Mouse (Mus musculus) heart, embryonic 13.5 days (tissue): ENCODE results near the gene Suco. TPM values are rescaled to one million over a fixed set of nuclear protein-coding genes. Genes with fewer than 3 reads are reported as not detected.
A peak's percentile ranks its signal among the peaks of the same experiment; 100 is the strongest.

ENCODE experiments used
- ATAC-seq: fragments of 200-750 bp; cut with Nextera tagmentation; 2 replicates; pipeline ENCODE4 v1.8.0; 2017; ENCODE audit warnings: moderate TSS enrichment; ENCODE audit not compliant: insufficient number of reproducible peaks, low FRiP score, low TSS enrichment; ENCODE audit errors: extremely low read depth
- H3K27ac ChIP-seq: fragments of 300-500 bp; sonication (generic); replicated peaks from 2 replicates; pipeline ENCODE4 v1.5.1; 2015; ENCODE audit warnings: moderate library complexity, mild to moderate bottlenecking, inconsistent platforms
- H3K27me3 ChIP-seq: fragments of 300-500 bp; sonication (generic); replicated peaks from 2 replicates; pipeline ENCODE4 v1.6.1; 2015; ENCODE audit warnings: mild to moderate bottlenecking, inconsistent platforms
- H3K36me3 ChIP-seq: fragments of 300-500 bp; sonication (generic); 2 replicates; pipeline ENCODE4 v1.6.1; 2015; ENCODE audit warnings: mild to moderate bottlenecking, inconsistent platforms
- H3K4me1 ChIP-seq: fragments of 300-500 bp; sonication (generic); 2 replicates; pipeline ENCODE4 v1.6.1; 2015; ENCODE audit warnings: inconsistent platforms
- H3K4me2 ChIP-seq: fragments of 300-500 bp; sonication (generic); 2 replicates; pipeline ENCODE4 v1.6.1; 2015; ENCODE audit warnings: inconsistent platforms, mild to moderate bottlenecking, moderate library complexity
- H3K4me3 ChIP-seq: fragments of 300-500 bp; sonication (generic); 2 replicates; pipeline ENCODE4 v1.5.1; 2015; ENCODE audit warnings: moderate library complexity, mild to moderate bottlenecking, inconsistent platforms
- H3K9ac ChIP-seq: fragments of 300-500 bp; sonication (generic); 2 replicates; pipeline ENCODE4 v1.6.1; 2015; ENCODE audit warnings: inconsistent platforms, mild to moderate bottlenecking, moderate library complexity
- H3K9me3 ChIP-seq: fragments of 300-500 bp; sonication (generic); 2 replicates; pipeline ENCODE4 v1.6.1; 2016; ENCODE audit warnings: inconsistent platforms
- WGBS: fragments of 180-500 bp; shearing (Covaris S2); methylation state at CpG from one replicate; pipeline ENCODE4 v1.1.7; 2015; ENCODE audit warnings: mixed read lengths; 5-methylcytosine and 5-hydroxymethylcytosine counted together
- polyA plus RNA-seq: library from polyadenylated mRNA; unstranded; fragments of >200 nt; fragmentation: Nextera tagmentation; extraction: Ambion mirVana; gene quantifications from 2 replicates; pipeline ENCODE4 v1.2.1, GENCODE M21; 2015

Suco gene
- polyA plus RNA-seq = 13.8 and 15.3 TPM in 2 replicates

GRCm38 (mm10) chr1:161876553-161877447 lies at the start of gene Suco:
Suco (minus strand) TSS chr1:161876682.
- no peaks in the 10 kb centered on the region for H3K27me3 ChIP-seq
- peak within 1 kb of the TSS; percentile 82 for H3K4me3 ChIP-seq
- H3K4me2 ChIP-seq = peak within 1 kb of the TSS; percentile 79
- H3K4me1 ChIP-seq = peaks cover 30% of the 10 kb centered on the region
- H3K9ac ChIP-seq = peak within 1 kb of the TSS; percentile 93
- H3K36me3 ChIP-seq = no peaks in the 10 kb centered on the region
- H3K9me3 ChIP-seq = no peaks in the 10 kb centered on the region
- WGBS = under 1% methylated on average over 74 of the region's 74 CpGs
- peak within 1 kb of the TSS; percentile 98 for H3K27ac ChIP-seq
- ATAC-seq = peak; percentile 98

- Histone ChIP-seq H3K36me3 (no peaks in the 10 kb centered on the region), H3K9me3 (no peaks in the 10 kb centered on the region), H3K4me3 (no peak overlapping the region), H3K27ac (no peak overlapping the region), H3K4me1 (0 out of 2 replicates have a peak, but pooled peaks cover 5% of the 10 kb centered on the region), H3K9ac (no peak overlapping the region), H3K27me3 (no peaks in the 10 kb centered on the region), H3K4me2 (no peak overlapping the region)
- ATAC-seq = no peak
- WGBS = 75% methylated on average over 13 of the region's 13 CpGs
Measured at GRCm38 (mm10) chr1:161925281-161925805, 48.9 kb upstream of the Suco start.

GRCm38 (mm10) chr1:161924321-161924720 lies 47.8 kb upstream of the Suco start:
- H3K36me3 ChIP-seq = no peaks in the 10 kb centered on the region
- no peak overlapping the region for H3K4me2 ChIP-seq
- H3K4me3 ChIP-seq = no peak overlapping the region
- no peaks in the 10 kb centered on the region for H3K27me3 ChIP-seq
- H3K27ac ChIP-seq = no peak overlapping the region
- no peak overlapping the region for H3K9ac ChIP-seq
- H3K4me1 ChIP-seq = 0 out of 2 replicates have a peak, but pooled peaks cover 5% of the 10 kb centered on the region
- H3K9me3 ChIP-seq = no peaks in the 10 kb centered on the region
- WGBS = 74% methylated on average over 3 of the region's 3 CpGs
- no peak for ATAC-seq

- Histone ChIP-seq H3K4me2 (no peak overlapping the region), H3K9me3 (no peaks in the 10 kb centered on the region), H3K9ac (no peak overlapping the region), H3K27ac (no peak overlapping the region), H3K4me3 (no peak overlapping the region), H3K4me1 (peaks cover 14% of the 10 kb centered on the region), H3K27me3 (no peaks in the 10 kb centered on the region), H3K36me3 (no peaks in the 10 kb centered on the region)
- no peak for ATAC-seq
- WGBS = 80% methylated on average over 6 of the region's 6 CpGs
Measured at GRCm38 (mm10) chr1:161921928-161922327, 45.4 kb upstream of the Suco start.

GRCm38 (mm10) chr1:161920475-161921454 lies 44.3 kb upstream of the Suco start:
- no peak overlapping the region for H3K9ac ChIP-seq
- H3K27ac ChIP-seq = no peak overlapping the region
- H3K4me3 ChIP-seq = no peak overlapping the region
- H3K4me1 ChIP-seq = peaks cover 17% of the 10 kb centered on the region
- 82% methylated on average over 9 of the region's 9 CpGs for WGBS
- H3K36me3 ChIP-seq = no peaks in the 10 kb centered on the region
- no peak for ATAC-seq
- no peaks in the 10 kb centered on the region for H3K9me3 ChIP-seq
- H3K4me2 ChIP-seq = no peak overlapping the region
- no peaks in the 10 kb centered on the region for H3K27me3 ChIP-seq

GRCm38 (mm10) chr1:161919594-161919993 lies 43.1 kb upstream of the Suco start:
- ATAC-seq = no peak
- Histone ChIP-seq H3K9me3 (no peaks in the 10 kb centered on the region), H3K36me3 (no peaks in the 10 kb centered on the region), H3K9ac (no peak overlapping the region), H3K27me3 (no peaks in the 10 kb centered on the region), H3K4me1 (peaks cover 13% of the 10 kb centered on the region), H3K27ac (no peak overlapping the region), H3K4me2 (no peak overlapping the region), H3K4me3 (no peak overlapping the region)
- 86% methylated on average over 2 of the region's 2 CpGs for WGBS

- no peaks in the 10 kb centered on the region for H3K9me3 ChIP-seq
- no peak for ATAC-seq
- no peak overlapping the region for H3K9ac ChIP-seq
- H3K4me3 ChIP-seq = no peak overlapping the region
- no peak overlapping the region for H3K4me2 ChIP-seq
- H3K4me1 ChIP-seq = peaks cover 13% of the 10 kb centered on the region
- WGBS = 52% methylated on average over 7 of the region's 7 CpGs
- no peaks in the 10 kb centered on the region for H3K36me3 ChIP-seq
- H3K27ac ChIP-seq = no peak overlapping the region
- no peaks in the 10 kb centered on the region for H3K27me3 ChIP-seq
Measured at GRCm38 (mm10) chr1:161918682-161919372, 42.3 kb upstream of the Suco start.

GRCm38 (mm10) chr1:161917940-161918484 lies 41.5 kb upstream of the Suco start:
- no peaks in the 10 kb centered on the region for H3K9me3 ChIP-seq
- no peak overlapping the region for H3K9ac ChIP-seq
- 80% methylated on average over 3 of the region's 3 CpGs for WGBS
- no peak overlapping the region for H3K27ac ChIP-seq
- no peaks in the 10 kb centered on the region for H3K36me3 ChIP-seq
- H3K4me2 ChIP-seq = no peak overlapping the region
- no peak for ATAC-seq
- H3K27me3 ChIP-seq = no peaks in the 10 kb centered on the region
- H3K4me3 ChIP-seq = no peak overlapping the region
- peaks cover 18% of the 10 kb centered on the region for H3K4me1 ChIP-seq

GRCm38 (mm10) chr1:161916036-161916435 lies 39.6 kb upstream of the Suco start:
- no peak overlapping the region for H3K9ac ChIP-seq
- H3K36me3 ChIP-seq = no peaks in the 10 kb centered on the region
- ATAC-seq = no peak
- H3K4me2 ChIP-seq = no peak overlapping the region
- H3K27me3 ChIP-seq = no peaks in the 10 kb centered on the region
- no peak overlapping the region for H3K4me3 ChIP-seq
- no peak overlapping the region for H3K27ac ChIP-seq
- H3K9me3 ChIP-seq = no peaks in the 10 kb centered on the region
- H3K4me1 ChIP-seq = peaks cover 19% of the 10 kb centered on the region
- WGBS = 40% methylated on average over 3 of the region's 3 CpGs

GRCm38 (mm10) chr1:161913648-161913984 lies 37.1 kb upstream of the Suco start:
- H3K27me3 ChIP-seq = no peaks in the 10 kb centered on the region
- no peaks in the 10 kb centered on the region for H3K9me3 ChIP-seq
- H3K4me3 ChIP-seq = no peak overlapping the region
- H3K27ac ChIP-seq = no peak overlapping the region
- WGBS = 32% methylated on average over 7 of the region's 7 CpGs
- H3K4me1 ChIP-seq = peaks cover 16% of the 10 kb centered on the region
- ATAC-seq = no peak
- no peak overlapping the region for H3K4me2 ChIP-seq
- H3K36me3 ChIP-seq = no peaks in the 10 kb centered on the region
- no peak overlapping the region for H3K9ac ChIP-seq
